In the genomic region with DNA sequence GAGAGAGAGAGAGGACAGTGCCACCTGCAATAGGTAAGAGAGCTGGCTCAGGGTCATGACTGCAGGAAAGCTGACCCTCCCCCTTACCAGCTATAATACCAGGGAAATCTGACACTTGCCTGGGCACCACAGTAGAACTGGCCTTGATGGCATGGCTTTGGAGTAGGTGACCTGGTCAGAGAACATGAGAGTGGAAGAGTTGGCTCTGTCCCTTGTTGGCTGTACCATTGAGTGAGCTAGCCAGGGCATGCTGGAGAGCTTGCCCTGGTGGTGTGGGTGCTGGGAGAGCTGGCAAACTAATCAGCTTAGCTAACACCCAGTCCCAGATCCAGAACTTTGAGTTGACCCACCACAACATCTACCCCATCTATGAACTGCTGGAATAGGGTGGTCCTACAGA, we compare ENCODE assay signal across 12 mouse cellular contexts.
DNase-seq lines count a peak whose midpoint lies in the region.
"Had no signal": no experiment of that assay in that cellular context is flagged by ENCODE, and none has a peak within 500 bp of the region (broad histone marks: within the 10 kb centered on the region; RNA-seq: fewer than 3 reads in every experiment).

No protein-coding gene starts in this region.

- peak; percentile 28 for DNase-seq in cerebellum, adult 11-12 months
- no peak for DNase-seq in cerebellum, postnatal 14 days
- DNase-seq in heart, adult 18-20 months = peak; percentile 5 to 21
- no peak for DNase-seq in heart, postnatal 4 days
- DNase-seq in adrenal gland, postnatal 10 days = peak; percentile 19
- peak; percentile 2 for DNase-seq in adrenal gland, postnatal 25 days
- no peak for DNase-seq in left cerebral cortex, adult 18-20 months (ENCODE audit: low spot score in 2 of 2)
- DNase-seq: cerebellum, adult 9-10 months; gastrocnemius, adult 2 months; gastrocnemius, postnatal 25 days; heart, postnatal 36 days; kidney, adult 8-10 months had no signal

Comparison
In these comparisons a context has a peak if more than half of its experiments do, and no peak if none do; other contexts are left out.
1. DNase-seq: peak in cerebellum, adult 11-12 months (single experiment), heart, adult 18-20 months (2 of 2), adrenal gland, postnatal 10 days (single experiment) and adrenal gland, postnatal 25 days (single experiment); none in cerebellum, postnatal 14 days (0 of 2), heart, postnatal 4 days (single experiment) and left cerebral cortex, adult 18-20 months (0 of 2).